Mouse (Mus musculus) thymus, postnatal 0 days (tissue): ENCODE data around the gene Ap4m1. TPM values are rescaled to one million over a fixed set of nuclear protein-coding genes. Genes with fewer than 3 reads are reported as not detected.

Experiments used
- DNase-seq: peaks from one replicate; pipeline ENCODE4 v3.0.0-alpha.2; 2015; ENCODE audit warnings: low spot score
- polyA plus RNA-seq: library from polyadenylated mRNA; unstranded; fragments of >200 nt; fragmentation: Nextera tagmentation; extraction: Ambion mirVana; gene quantifications from 2 replicates; pipeline ENCODE4 v1.2.1, GENCODE M21; 2015

Ap4m1 gene
- polyA plus RNA-seq, result 9.2 and 9.8 TPM in 2 replicates

GRCm38 (mm10) chr5:138171695-138172491 is at the start of gene Ap4m1, which contains the start of gene Mcm7:
Gene Ap4m1 (plus strand): TSS chr5:138172002.
Gene Mcm7 (minus strand): TSS chr5:138172422.
- peak; percentile 94 for DNase-seq

- DNase-seq, result no peak
Measured at GRCm38 (mm10) chr5:138132425-138133064, 39.3 kb upstream of the Ap4m1 start.

GRCm38 (mm10) chr5:138137257-138137656 is 34.5 kb upstream of the Ap4m1 start:
- no peak for DNase-seq

GRCm38 (mm10) chr5:138137935-138138549 is 33.8 kb upstream of the Ap4m1 start:
- DNase-seq, result peak; percentile 60

- no peak for DNase-seq
Measured at GRCm38 (mm10) chr5:138138585-138138984, 33.2 kb upstream of the Ap4m1 start.

- no peak for DNase-seq
Measured at GRCm38 (mm10) chr5:138154390-138154789, 17.4 kb upstream of the Ap4m1 start.

GRCm38 (mm10) chr5:138155443-138155976 is 16.3 kb upstream of the Ap4m1 start, which contains the start of gene Zfp113:
Gene Zfp113 (minus strand): TSS chr5:138155744.
- DNase-seq, result peak; percentile 92

- DNase-seq, result no peak
Measured at GRCm38 (mm10) chr5:138160224-138160762, 11.5 kb upstream of the Ap4m1 start.

- DNase-seq, result peak; percentile 94
Measured at GRCm38 (mm10) chr5:138160842-138161665, 10.7 kb upstream of the Ap4m1 start, which contains the start of gene Cops6. Gene Cops6 (plus strand): TSS chr5:138161071.

GRCm38 (mm10) chr5:138163046-138163445 is 8.8 kb upstream of the Ap4m1 start:
- no peak for DNase-seq

GRCm38 (mm10) chr5:138163610-138164009 is 8.2 kb upstream of the Ap4m1 start:
- no peak for DNase-seq

- DNase-seq, result no peak
Measured at GRCm38 (mm10) chr5:138165594-138165993, 6.2 kb upstream of the Ap4m1 start.

- peak; percentile 92 for DNase-seq
Measured at GRCm38 (mm10) chr5:138170936-138171561, 753 bp upstream of the Ap4m1 start.

- DNase-seq, result no peak
Measured at GRCm38 (mm10) chr5:138173217-138173616, 1.4 kb downstream of the Ap4m1 start.

GRCm38 (mm10) chr5:138186950-138187638 is 15.3 kb downstream of the Ap4m1 start, which contains the start of the genes Taf6 and Cnpy4:
Gene Taf6 (minus strand): TSS chr5:138187451.
Gene Cnpy4 (plus strand): TSS chr5:138187485.
- peak; percentile 89 for DNase-seq

- peak; percentile 81 for DNase-seq
Measured at GRCm38 (mm10) chr5:138187661-138188306, 16.0 kb downstream of the Ap4m1 start.

GRCm38 (mm10) chr5:138193771-138194727 is 22.2 kb downstream of the Ap4m1 start, which contains the start of gene Mblac1:
Gene Mblac1 (plus strand): TSS chr5:138194314.
- DNase-seq, result peak; percentile 82
